Mouse (Mus musculus): ENCODE data around the gene Atxn10. TPM values are rescaled to one million over a fixed set of nuclear protein-coding genes. Genes with fewer than 3 reads are reported as not detected.
"Not testable (repeated sequence)": the region's sequence is repeated elsewhere in the genome, so short reads cannot be mapped to it uniquely, and the experiment has no call there.

Gene Atxn10
- total RNA-seq, 2 experiments from 2014 or later, result 47.7 to 49.8 TPM

GRCm38 (mm10) chr15:85328455-85328854, 7.6 kb upstream of the Atxn10 start:
- not testable (repeated sequence) for DNase-seq
- intact Hi-C loops (cut with DNase I; ENCODE audit: low total_unique reads), result loop anchor here (10.0 kb wide), 1 partner anchor 56 kb away; no protein-coding TSS in a partner anchor

GRCm38 (mm10) chr15:85329096-85329495, 6.9 kb upstream of the Atxn10 start:
- intact Hi-C loops (cut with DNase I; ENCODE audit: low total_unique reads), result loop anchor here (10.0 kb wide), 1 partner anchor 56 kb away; no protein-coding TSS in a partner anchor
- DNase-seq, result no peak

GRCm38 (mm10) chr15:85330024-85330423, 6.0 kb upstream of the Atxn10 start:
- no peak for DNase-seq
- intact Hi-C loops (cut with DNase I; ENCODE audit: low total_unique reads), result no loop called here

GRCm38 (mm10) chr15:85333511-85333910, 2.5 kb upstream of the Atxn10 start:
- DNase-seq; intact Hi-C loops (cut with DNase I; ENCODE audit: low total_unique reads): not testable (repeated sequence)

- no peak for DNase-seq
- intact Hi-C loops (cut with DNase I; ENCODE audit: low total_unique reads), result no loop called here
Measured at GRCm38 (mm10) chr15:85334234-85334633, 1.8 kb upstream of the Atxn10 start.

GRCm38 (mm10) chr15:85336301-85336991, 401 bp downstream of the Atxn10 start:
- peak; percentile 78 for DNase-seq
- intact Hi-C loops (cut with DNase I; ENCODE audit: low total_unique reads), result no loop called here

- no peak for DNase-seq
- intact Hi-C loops (cut with DNase I; ENCODE audit: low total_unique reads), result no loop called here
Measured at GRCm38 (mm10) chr15:85337219-85337618, 1.2 kb downstream of the Atxn10 start.

GRCm38 (mm10) chr15:85337979-85338378, 1.9 kb downstream of the Atxn10 start:
- no peak for DNase-seq
- intact Hi-C loops (cut with DNase I; ENCODE audit: low total_unique reads), result no loop called here

GRCm38 (mm10) chr15:85342246-85342645, 6.2 kb downstream of the Atxn10 start:
- DNase-seq, result no peak
- intact Hi-C loops (cut with DNase I; ENCODE audit: low total_unique reads), result no loop called here

GRCm38 (mm10) chr15:85344673-85345072, 8.6 kb downstream of the Atxn10 start:
- intact Hi-C loops (cut with DNase I; ENCODE audit: low total_unique reads), result no loop called here
- no peak for DNase-seq

GRCm38 (mm10) chr15:85347058-85347700, 11.1 kb downstream of the Atxn10 start:
- no peak for DNase-seq
- intact Hi-C loops (cut with DNase I; ENCODE audit: low total_unique reads), result no loop called here

GRCm38 (mm10) chr15:85350144-85350543, 14.1 kb downstream of the Atxn10 start:
- intact Hi-C loops (cut with DNase I; ENCODE audit: low total_unique reads), result no loop called here
- no peak for DNase-seq

GRCm38 (mm10) chr15:85354060-85354459, 18.0 kb downstream of the Atxn10 start:
- intact Hi-C loops (cut with DNase I; ENCODE audit: low total_unique reads), result no loop called here
- DNase-seq, result no peak

GRCm38 (mm10) chr15:85356112-85356511, 20.1 kb downstream of the Atxn10 start:
- intact Hi-C loops (cut with DNase I; ENCODE audit: low total_unique reads), result no loop called here
- DNase-seq, result no peak

- DNase-seq, result no peak
- intact Hi-C loops (cut with DNase I; ENCODE audit: low total_unique reads), result no loop called here
Measured at GRCm38 (mm10) chr15:85357465-85358225, 21.6 kb downstream of the Atxn10 start.

GRCm38 (mm10) chr15:85359483-85359882, 23.4 kb downstream of the Atxn10 start:
- intact Hi-C loops (cut with DNase I; ENCODE audit: low total_unique reads), result no loop called here
- no peak for DNase-seq

- intact Hi-C loops (cut with DNase I; ENCODE audit: low total_unique reads), result no loop called here
- no peak for DNase-seq
Measured at GRCm38 (mm10) chr15:85359901-85360300, 23.9 kb downstream of the Atxn10 start.

- peak; percentile 14 for DNase-seq
- intact Hi-C loops (cut with DNase I; ENCODE audit: low total_unique reads), result no loop called here
Measured at GRCm38 (mm10) chr15:85364366-85364765, 28.3 kb downstream of the Atxn10 start.

- intact Hi-C loops (cut with DNase I; ENCODE audit: low total_unique reads), result no loop called here
- no peak for DNase-seq
Measured at GRCm38 (mm10) chr15:85366938-85367337, 30.9 kb downstream of the Atxn10 start.

GRCm38 (mm10) chr15:85369765-85370164, 33.7 kb downstream of the Atxn10 start:
- no peak for DNase-seq

More at GRCm38 (mm10) chr15:85369765-85370164, 33.7 kb downstream of the Atxn10 start:
- intact Hi-C loops (cut with DNase I; ENCODE audit: low total_unique reads), result no loop called here
